Mouse (Mus musculus): ENCODE data around the gene Ccdc141.
A peak's percentile ranks its signal among the peaks of the same experiment; 100 is the strongest.

Ccdc141 gene

GRCm38 (mm10) chr2:77170633-77171105 is at the start of gene Ccdc141:
TSS of gene Ccdc141 (minus strand) at chr2:77170636.
- DNase-seq = no peak

- DNase-seq = no peak
Observed at GRCm38 (mm10) chr2:77212885-77213284, 42.4 kb upstream of the Ccdc141 start.

GRCm38 (mm10) chr2:77206951-77207350 is 36.5 kb upstream of the Ccdc141 start:
- DNase-seq = no peak

- no peak for DNase-seq
Observed at GRCm38 (mm10) chr2:77203916-77204315, 33.5 kb upstream of the Ccdc141 start.

GRCm38 (mm10) chr2:77201900-77202299 is 31.5 kb upstream of the Ccdc141 start:
- DNase-seq = no peak

GRCm38 (mm10) chr2:77200958-77201614 is 30.6 kb upstream of the Ccdc141 start:
- no peak for DNase-seq

- no peak for DNase-seq
Observed at GRCm38 (mm10) chr2:77200379-77200778, 29.9 kb upstream of the Ccdc141 start.

- no peak for DNase-seq
Observed at GRCm38 (mm10) chr2:77198246-77198645, 27.8 kb upstream of the Ccdc141 start.

- no peak for DNase-seq
Observed at GRCm38 (mm10) chr2:77196819-77197218, 26.4 kb upstream of the Ccdc141 start.

- no peak for DNase-seq
Observed at GRCm38 (mm10) chr2:77195056-77195455, 24.6 kb upstream of the Ccdc141 start.

- no peak for DNase-seq
Observed at GRCm38 (mm10) chr2:77191811-77192210, 21.4 kb upstream of the Ccdc141 start.

- no peak for DNase-seq
Observed at GRCm38 (mm10) chr2:77190891-77191290, 20.5 kb upstream of the Ccdc141 start.

GRCm38 (mm10) chr2:77190301-77190700 is 19.9 kb upstream of the Ccdc141 start:
- no peak for DNase-seq

- DNase-seq = no peak
Observed at GRCm38 (mm10) chr2:77189671-77190070, 19.2 kb upstream of the Ccdc141 start.

GRCm38 (mm10) chr2:77187501-77187900 is 17.1 kb upstream of the Ccdc141 start:
- DNase-seq = no peak

- DNase-seq = no peak
Observed at GRCm38 (mm10) chr2:77186912-77187311, 16.5 kb upstream of the Ccdc141 start.

- DNase-seq = peak in 1 of 2 experiments; percentile 14
Observed at GRCm38 (mm10) chr2:77184049-77184571, 13.7 kb upstream of the Ccdc141 start.

GRCm38 (mm10) chr2:77183646-77184045 is 13.2 kb upstream of the Ccdc141 start:
- DNase-seq = no peak

GRCm38 (mm10) chr2:77182996-77183380 is 12.6 kb upstream of the Ccdc141 start:
- DNase-seq = no peak

GRCm38 (mm10) chr2:77182271-77182995 is 12.0 kb upstream of the Ccdc141 start:
- DNase-seq = no peak

- DNase-seq = no peak
Observed at GRCm38 (mm10) chr2:77177472-77177871, 7.0 kb upstream of the Ccdc141 start.

GRCm38 (mm10) chr2:77176413-77176812 is 6.0 kb upstream of the Ccdc141 start:
- no peak for DNase-seq

GRCm38 (mm10) chr2:77175411-77175810 is 5.0 kb upstream of the Ccdc141 start:
- no peak for DNase-seq

- peak in 1 of 2 experiments; percentile 30 for DNase-seq
Observed at GRCm38 (mm10) chr2:77174313-77174712, 3.9 kb upstream of the Ccdc141 start.

Data from lung, postnatal 4 days (tissue).